7 mouse cellular contexts compared by ENCODE assay signal in the genomic region with DNA sequence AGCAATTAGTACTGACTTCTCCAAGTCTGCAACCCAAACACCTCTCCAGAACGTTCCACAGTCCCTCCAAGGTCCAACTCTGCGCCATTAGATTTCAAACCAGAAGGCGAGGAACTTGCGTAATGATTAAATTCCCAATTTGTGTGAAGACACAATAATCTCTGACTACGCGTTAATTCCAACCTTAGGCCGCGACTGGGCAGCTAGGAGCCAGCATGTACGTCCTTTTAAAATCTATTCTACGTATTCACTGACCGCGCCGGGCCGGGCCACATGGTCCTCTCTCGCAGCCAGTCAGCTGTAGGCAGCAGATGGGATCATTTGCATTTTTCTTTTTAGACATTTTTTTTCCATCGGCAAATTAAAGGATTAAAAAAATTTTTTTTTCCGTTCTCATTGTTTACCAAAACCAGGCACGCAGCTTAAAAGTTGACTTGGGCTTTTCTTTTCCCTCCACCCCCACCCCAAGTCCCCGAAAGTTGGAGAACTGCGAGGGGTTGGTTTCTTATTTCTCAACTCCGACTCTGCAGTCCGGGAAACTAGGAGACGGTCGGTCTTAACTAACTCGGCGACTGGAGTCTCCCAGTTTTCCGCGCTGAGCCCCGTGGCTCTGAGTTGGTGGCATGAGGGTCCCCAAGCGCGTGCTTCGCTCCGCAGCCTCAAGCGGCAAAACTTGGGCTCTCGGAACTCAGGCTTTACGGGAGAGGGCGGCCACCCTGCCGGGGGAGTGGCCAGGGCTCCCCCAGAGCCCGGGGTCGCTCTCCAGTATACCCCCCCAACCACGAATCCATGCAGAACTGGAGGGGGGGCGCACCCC. TPM values are rescaled to one million over a fixed set of nuclear protein-coding genes. Genes with fewer than 3 reads are reported as not detected.
DNase-seq lines count a peak whose midpoint lies in the region; ATAC-seq lines count a peak whose summit lies in the region.

No protein-coding gene starts in this region.

- no peaks in the 10 kb centered on the region for H3K36me3 ChIP-seq in midbrain, embryonic 10.5 days

- peak overlapping the region; percentile 85 for H3K4me3 ChIP-seq in midbrain, embryonic 10.5 days

- DNase-seq in adrenal gland, adult (ENCODE audit: inconsistent age in 2 of 2, low spot score in 1 of 2), result peak; percentile 75 to 87
- DNase-seq in cerebellum, postnatal 25 days, result peak; percentile 42 to 60
- DNase-seq in gastrocnemius, postnatal 10 days, result peak; percentile 54
- DNase-seq in left cerebral cortex, postnatal 36 days (ENCODE audit: low spot score in 2 of 2), result peak; percentile 32 to 52
- peak; percentile 84 for DNase-seq in midbrain, embryonic 10.5 days (ENCODE audit: low spot score)
- peak; percentile 38 for DNase-seq in skeletal muscle tissue, adult 2 months (ENCODE audit: low read depth, low spot score)

- H3K27ac ChIP-seq in midbrain, embryonic 10.5 days (replicated peaks), result peak overlapping the region; percentile 100

- ATAC-seq in inflammation-experienced regulatory T-cells, adult 6 months, result peak; percentile 1

- H3K4me1 ChIP-seq in midbrain, embryonic 10.5 days, result peaks cover 51% of the 10 kb centered on the region

- no peaks in the 10 kb centered on the region for H3K9me3 ChIP-seq in midbrain, embryonic 10.5 days (replicated peaks)

- WGBS in midbrain, embryonic 10.5 days, result under 1% methylated on average over 42 of the region's 42 CpGs

- no peaks in the 10 kb centered on the region for H3K27me3 ChIP-seq in midbrain, embryonic 10.5 days (ENCODE audit: low read depth, poor library complexity, severe bottlenecking)

- intact Hi-C loops in left cerebral cortex, postnatal 36 days (cut with DNase I), result loop anchor here (2.0 to 5.0 kb wide), 2 partner anchors 63 to 306 kb away; partner anchors contain the start of genes 1700021F05Rik, 9030612E09Rik and Sobp

RNA-seq across cellular contexts. Expression of gene Bend3, which starts 0.6 kb away (rescaled TPM):
- total RNA-seq in gastrocnemius, postnatal 10 days (2021), result 1 to 10 TPM; 4.6 to 6.5 TPM
- 1 to 10 TPM in 1 of 3 experiments, under 1 TPM in 2; 0.85 to 1.2 (median 0.87) TPM for polyA plus RNA-seq in inflammation-experienced regulatory T-cells, adult 6 months (2017; shearing (Covaris generic))
- 1 to 10 TPM; 5.5 to 5.9 TPM for total RNA-seq in left cerebral cortex, postnatal 36 days (2021)
- 7.5 and 7.7 TPM in 2 replicates for polyA plus RNA-seq in midbrain, embryonic 10.5 days (2016; fragmentation: Nextera tagmentation; extraction: Ambion mirVana)

RNA-seq across cellular contexts. Expression of gene Gm9803, which starts 45.8 kb away (rescaled TPM):
- 1 to 10 TPM; 4.7 to 5.2 TPM for total RNA-seq in gastrocnemius, postnatal 10 days (2021)
- polyA plus RNA-seq in inflammation-experienced regulatory T-cells, adult 6 months (2017; shearing (Covaris generic)), result 10 to 100 TPM; 19.9 to 45.5 (median 35.2) TPM
- 10 to 100 TPM in 1 of 2 experiments, not detected in 1; 12.2 TPM for total RNA-seq in left cerebral cortex, postnatal 36 days (2021)
- 13.9 and 16.8 TPM in 2 replicates for polyA plus RNA-seq in midbrain, embryonic 10.5 days (2016; fragmentation: Nextera tagmentation; extraction: Ambion mirVana)

Comparison
In these comparisons a context has a peak if more than half of its experiments do, and no peak if none do; other contexts are left out.
1. Peak in every context shown above with its lines: DNase-seq, ATAC-seq, H3K4me3 ChIP-seq and H3K27ac ChIP-seq.